Mouse (Mus musculus) limb, embryonic 13.5 days (tissue): ENCODE data around the gene Tmem107. TPM values are rescaled to one million over a fixed set of nuclear protein-coding genes. Genes with fewer than 3 reads are reported as not detected.

ENCODE experiments used
- ATAC-seq: fragments of 200-750 bp; cut with Nextera tagmentation; 2 replicates; pipeline ENCODE4 v1.8.0; 2017; ENCODE audit warnings: low read depth, moderate number of reproducible peaks, moderate TSS enrichment; ENCODE audit not compliant: low FRiP score
- H3K27ac ChIP-seq: fragments of 300-500 bp; sonication (generic); 2 replicates; pipeline ENCODE4 v1.5.1; 2015; ENCODE audit warnings: inconsistent platforms, mild to moderate bottlenecking, moderate library complexity
- H3K27me3 ChIP-seq: fragments of 300-500 bp; sonication (generic); 2 replicates; pipeline ENCODE4 v1.6.1; 2015; ENCODE audit warnings: mild to moderate bottlenecking, inconsistent platforms
- H3K36me3 ChIP-seq: fragments of 300-500 bp; sonication (generic); 2 replicates; pipeline ENCODE4 v1.6.1; 2015; ENCODE audit warnings: inconsistent platforms, mild to moderate bottlenecking, moderate library complexity
- H3K4me1 ChIP-seq: fragments of 300-500 bp; sonication (generic); 2 replicates; pipeline ENCODE4 v1.6.1; 2015; ENCODE audit warnings: inconsistent platforms
- H3K4me2 ChIP-seq: fragments of 300-500 bp; sonication (generic); replicated peaks from 2 replicates; pipeline ENCODE4 v1.6.1; 2015; ENCODE audit warnings: inconsistent platforms, mild to moderate bottlenecking, moderate library complexity
- H3K4me3 ChIP-seq: fragments of 300-500 bp; sonication (generic); 2 replicates; pipeline ENCODE4 v1.5.1; 2015; ENCODE audit warnings: moderate library complexity, mild to moderate bottlenecking, inconsistent platforms
- H3K9ac ChIP-seq: fragments of 300-500 bp; sonication (generic); 2 replicates; pipeline ENCODE4 v1.6.1; 2015; ENCODE audit warnings: mild to moderate bottlenecking, inconsistent platforms
- H3K9me3 ChIP-seq: fragments of 300-500 bp; sonication (generic); 2 replicates; pipeline ENCODE4 v1.6.1; 2016; ENCODE audit warnings: inconsistent platforms
- WGBS: fragments of 180-500 bp; shearing (Covaris S2); methylation state at CpG from one replicate; pipeline ENCODE4 v1.1.7; 2015; 5-methylcytosine and 5-hydroxymethylcytosine counted together
- polyA plus RNA-seq: library from polyadenylated mRNA; unstranded; fragments of >200 nt; fragmentation: Nextera tagmentation; extraction: Ambion mirVana; gene quantifications from 2 replicates; pipeline ENCODE4 v1.2.1, GENCODE M21; 2015

Tmem107 gene
- 46.4 and 52.0 TPM in 2 replicates for polyA plus RNA-seq

DNA sequence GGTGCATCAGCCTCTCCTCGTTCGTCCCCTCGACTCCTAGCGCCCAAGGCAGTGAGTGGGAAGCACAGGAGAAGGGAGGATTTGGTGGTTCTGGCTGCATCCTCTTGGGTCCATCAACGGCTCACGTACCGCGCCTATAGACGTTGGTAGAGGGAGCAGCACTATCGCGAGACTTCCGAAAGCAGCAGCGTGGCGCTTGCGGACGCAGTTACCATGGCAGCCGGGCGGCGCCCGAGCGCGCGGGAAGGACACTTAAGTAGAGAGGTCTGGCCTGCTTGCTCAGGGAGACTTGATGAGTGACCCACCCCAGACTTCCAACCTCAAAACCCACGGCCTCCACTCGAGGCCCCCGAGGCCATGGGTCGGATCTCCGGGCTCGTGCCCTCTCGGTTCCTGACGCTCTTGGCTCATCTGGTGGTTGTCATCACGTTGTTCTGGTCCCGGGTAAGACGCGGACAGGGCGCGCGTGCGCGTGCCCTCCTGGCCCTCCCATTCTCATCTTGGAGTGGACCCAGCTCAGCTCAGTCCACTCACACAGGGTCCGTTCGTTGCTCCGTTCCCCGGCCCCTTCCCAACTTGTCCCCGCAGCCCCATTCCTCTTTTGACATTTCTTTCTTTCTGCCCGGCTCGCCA lies at the start of gene Tmem107:
Tmem107 (plus strand) TSS at position 217 of the 633 bp plus-strand sequence.
- Histone ChIP-seq H3K27ac (peak within 1 kb of the TSS; percentile 93), H3K9ac (peak within 1 kb of the TSS; percentile 88), H3K27me3 (no peaks in the 10 kb centered on the region), H3K9me3 (no peaks in the 10 kb centered on the region), H3K4me2 (peak within 1 kb of the TSS; percentile 79), H3K4me3 (peak within 1 kb of the TSS; percentile 58), H3K36me3 (no peaks in the 10 kb centered on the region), H3K4me1 (peaks cover 34% of the 10 kb centered on the region)
- peak; percentile 91 for ATAC-seq
- under 1% methylated on average over 47 of the region's 47 CpGs for WGBS

DNA sequence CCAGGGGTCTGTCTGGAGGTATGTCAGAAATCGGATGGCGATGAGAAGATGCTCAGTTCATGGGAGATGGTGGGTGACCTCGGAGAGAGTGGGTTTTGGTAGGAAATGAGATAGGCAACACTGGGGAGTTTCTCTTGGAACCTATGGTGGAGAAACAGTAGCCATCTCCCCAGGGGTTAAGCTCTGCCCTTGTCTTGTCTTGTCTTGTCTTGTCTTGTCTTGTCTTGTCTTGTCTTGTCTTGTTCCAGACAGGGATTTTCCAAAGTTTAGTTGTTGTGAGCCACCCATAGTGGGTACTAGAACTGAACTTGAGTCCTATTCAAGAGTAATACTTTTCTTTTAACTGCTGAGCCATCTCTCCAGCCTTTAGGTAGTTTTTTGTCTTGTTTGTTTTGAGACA lies 44.0 kb upstream of the Tmem107 start:
- WGBS, result 83% methylated on average over 3 of the region's 3 CpGs
- no peak for ATAC-seq
- peaks cover 100% of the 10 kb centered on the region for H3K36me3 ChIP-seq

DNA sequence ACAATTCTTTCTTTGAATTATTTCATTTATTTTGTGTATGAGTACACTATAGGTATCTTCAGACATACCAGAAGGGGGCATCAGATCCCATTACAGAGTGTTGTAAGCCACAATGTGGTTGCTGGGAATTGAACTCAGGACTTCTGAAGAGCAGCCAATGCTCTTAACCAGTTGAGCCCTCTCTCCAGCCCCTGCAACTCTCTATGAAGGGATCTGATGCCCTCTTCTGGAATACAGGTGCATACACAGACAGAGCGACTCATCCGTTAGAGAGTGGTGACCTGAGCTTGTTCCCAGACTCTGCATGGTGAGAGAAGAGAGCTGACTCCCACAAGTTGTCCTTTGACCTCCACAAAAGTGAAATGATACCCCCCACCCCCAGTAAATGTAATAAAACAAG lies 41.8 kb upstream of the Tmem107 start:
- Histone ChIP-seq H3K9me3 (no peaks in the 10 kb centered on the region), H3K4me2 (no peak overlapping the region), H3K27ac (no peak overlapping the region), H3K4me1 (no peaks in the 10 kb centered on the region), H3K36me3 (peaks cover 99% of the 10 kb centered on the region), H3K27me3 (no peaks in the 10 kb centered on the region), H3K4me3 (no peak overlapping the region), H3K9ac (no peak overlapping the region)
- 79% methylated on average over 2 of the region's 2 CpGs for WGBS
- no peak for ATAC-seq

More for the DNA sequence above, 44.0 kb upstream of the Tmem107 start:
- Histone ChIP-seq H3K9ac (no peak overlapping the region), H3K4me2 (no peak overlapping the region), H3K9me3 (no peaks in the 10 kb centered on the region), H3K4me1 (no peaks in the 10 kb centered on the region), H3K4me3 (no peak overlapping the region), H3K27me3 (no peaks in the 10 kb centered on the region), H3K27ac (no peak overlapping the region)

DNA sequence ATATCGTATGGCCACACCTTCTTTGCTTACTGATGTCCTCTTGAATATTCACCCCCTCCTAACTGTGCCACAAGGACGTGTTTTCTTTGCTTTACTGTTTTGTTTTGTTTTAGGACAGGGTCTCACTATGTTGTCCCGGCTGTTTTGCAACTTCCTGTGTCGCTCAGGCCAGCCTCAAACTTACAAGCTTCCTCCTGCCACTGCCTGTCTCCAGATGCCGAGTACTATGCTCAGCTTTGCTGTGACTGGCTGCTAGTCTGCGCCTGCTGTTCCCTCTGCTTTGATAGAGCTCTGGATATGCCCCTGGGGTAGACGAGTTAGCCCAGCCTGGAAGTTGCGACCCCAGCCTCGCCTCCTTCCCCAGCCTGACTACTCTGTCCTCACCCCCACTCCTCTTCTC lies 37.1 kb upstream of the Tmem107 start:
- Histone ChIP-seq H3K4me2 (no peak overlapping the region), H3K4me1 (peaks cover 15% of the 10 kb centered on the region), H3K4me3 (no peak overlapping the region), H3K36me3 (peaks cover 75% of the 10 kb centered on the region), H3K27me3 (no peaks in the 10 kb centered on the region), H3K9me3 (no peaks in the 10 kb centered on the region), H3K27ac (no peak overlapping the region), H3K9ac (no peak overlapping the region)
- WGBS, result 70% methylated on average over 9 of the region's 9 CpGs
- ATAC-seq, result no peak

DNA sequence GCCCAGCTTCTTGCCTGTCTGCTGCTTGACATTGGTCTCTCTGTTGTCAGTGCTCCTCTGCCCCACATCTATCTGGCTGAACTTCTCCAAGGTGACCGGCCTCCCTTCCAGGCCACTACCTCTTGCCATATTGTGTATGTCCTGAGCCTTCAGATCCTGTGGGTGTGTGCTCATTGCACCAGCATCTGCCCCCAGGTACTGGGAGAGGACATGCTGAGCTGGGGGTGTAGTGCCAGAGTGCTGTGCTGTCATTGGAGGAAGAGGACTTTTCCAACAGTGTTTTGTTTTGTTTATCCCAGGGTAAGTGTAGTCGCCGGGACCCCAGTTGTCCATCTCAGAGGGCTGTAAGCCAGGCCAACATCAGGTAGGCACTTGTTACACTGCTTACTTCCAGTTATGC lies 36.0 kb upstream of the Tmem107 start:
- H3K36me3 ChIP-seq, result peaks cover 65% of the 10 kb centered on the region
- 91% methylated on average over 3 of the region's 3 CpGs for WGBS

DNA sequence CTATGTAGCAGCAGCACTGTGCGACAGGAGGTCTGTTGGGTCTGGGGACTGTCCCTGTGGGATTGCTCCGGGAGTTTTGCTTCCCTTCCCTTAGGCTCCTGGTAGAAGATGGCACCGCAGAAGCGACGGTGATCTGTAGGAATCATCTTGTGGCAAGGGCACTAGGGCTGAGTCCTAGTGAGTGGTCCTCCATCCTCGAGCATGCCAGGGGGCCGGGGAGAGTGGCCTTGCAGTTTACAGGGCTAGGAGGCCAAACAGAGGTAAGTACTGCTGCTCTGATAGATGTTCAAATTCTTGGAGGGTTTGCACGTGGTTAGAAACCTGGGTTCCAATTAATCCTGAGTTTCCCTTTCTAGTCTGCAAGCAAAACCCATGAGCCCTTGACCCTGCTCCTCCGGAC lies 35.2 kb upstream of the Tmem107 start:
- peaks cover 25% of the 10 kb centered on the region for H3K4me1 ChIP-seq
- H3K9ac ChIP-seq, result no peak overlapping the region
- H3K9me3 ChIP-seq, result no peaks in the 10 kb centered on the region
- H3K27me3 ChIP-seq, result no peaks in the 10 kb centered on the region
- H3K4me2 ChIP-seq, result peak overlapping the region; percentile 72; the same call in 1 of the 2 replicates
- ATAC-seq, result no peak
- peak overlapping the region; percentile 3; the same call in 1 of the 2 replicates for H3K4me3 ChIP-seq
- H3K36me3 ChIP-seq, result peaks cover 57% of the 10 kb centered on the region
- 83% methylated on average over 9 of the region's 9 CpGs for WGBS
- H3K27ac ChIP-seq, result peak overlapping the region; percentile 1; the same call in 1 of the 2 replicates

More for the DNA sequence above, 36.0 kb upstream of the Tmem107 start:
- peaks cover 25% of the 10 kb centered on the region for H3K4me1 ChIP-seq
- no peaks in the 10 kb centered on the region for H3K27me3 ChIP-seq
- no peak overlapping the region for H3K9ac ChIP-seq
- H3K4me3 ChIP-seq, result no peak overlapping the region
- H3K27ac ChIP-seq, result no peak overlapping the region
- H3K9me3 ChIP-seq, result no peaks in the 10 kb centered on the region
- no peak overlapping the region for H3K4me2 ChIP-seq
- no peak for ATAC-seq

DNA sequence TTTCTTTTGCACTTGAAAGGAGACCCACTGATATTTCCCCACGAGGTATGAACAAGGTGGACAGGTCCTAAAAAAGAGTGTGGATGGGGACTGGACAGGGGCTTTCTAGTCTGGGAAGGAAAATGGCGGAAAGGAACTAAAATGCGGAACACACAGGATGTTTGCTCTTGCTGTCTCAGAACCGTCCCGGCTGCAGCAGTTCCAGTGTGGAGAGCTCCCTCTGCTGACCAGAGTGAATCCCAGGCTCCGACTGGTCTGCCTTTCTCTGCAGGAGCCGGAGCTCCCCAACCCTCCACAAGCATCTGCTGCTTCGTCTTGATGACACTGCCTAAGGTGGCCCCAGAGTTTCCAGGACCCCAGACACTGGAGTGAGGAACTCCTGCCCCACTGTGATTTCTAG lies 34.8 kb upstream of the Tmem107 start:
- peaks cover 52% of the 10 kb centered on the region for H3K36me3 ChIP-seq
- peaks cover 25% of the 10 kb centered on the region for H3K4me1 ChIP-seq
- no peak overlapping the region for H3K9ac ChIP-seq
- H3K4me2 ChIP-seq, result peak overlapping the region; percentile 72
- ATAC-seq, result no peak
- 7% methylated on average over 8 of the region's 8 CpGs for WGBS
- peak overlapping the region; percentile 3; the same call in 1 of the 2 replicates for H3K4me3 ChIP-seq
- no peaks in the 10 kb centered on the region for H3K27me3 ChIP-seq
- peak overlapping the region; percentile 1; the same call in 1 of the 2 replicates for H3K27ac ChIP-seq
- H3K9me3 ChIP-seq, result no peaks in the 10 kb centered on the region

DNA sequence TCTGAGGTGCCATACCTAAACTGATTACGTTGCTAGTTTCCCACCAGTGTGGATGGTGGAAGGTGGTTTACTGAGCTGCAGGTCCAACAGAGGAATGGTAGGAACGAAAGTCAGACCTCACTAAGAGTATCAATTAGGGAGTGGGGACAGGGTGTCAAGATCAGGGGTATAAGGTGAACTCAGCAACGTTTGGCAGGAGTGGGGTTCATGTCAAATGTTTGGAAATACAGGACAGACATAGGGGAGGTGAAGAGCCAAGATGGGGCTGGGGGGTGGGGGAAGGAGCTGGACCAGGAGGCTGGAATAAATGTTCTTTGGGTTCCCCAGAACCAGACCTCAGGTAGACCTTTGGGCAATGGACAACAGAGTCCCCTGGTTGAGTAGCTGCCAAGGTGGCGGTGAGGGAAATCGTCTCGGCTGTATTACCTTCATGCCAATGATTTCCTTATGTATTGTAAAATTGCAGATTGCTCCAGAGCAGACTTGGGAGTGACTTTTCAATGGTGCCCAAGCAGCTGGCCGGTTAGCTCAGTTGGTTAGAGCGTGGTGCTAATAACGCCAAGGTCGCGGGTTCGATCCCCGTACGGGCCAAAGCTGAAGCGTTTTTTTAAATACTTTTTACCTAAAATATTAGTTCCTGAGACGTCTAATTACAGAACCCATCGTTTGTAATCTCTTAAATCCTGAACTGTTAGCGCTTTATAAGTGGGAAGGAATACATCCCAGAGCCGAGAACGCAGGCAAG lies 33.9 kb upstream of the Tmem107 start:
- WGBS, result 8% methylated on average over 20 of the region's 20 CpGs
- peak overlapping the region; percentile 86; the same call in 1 of the 2 replicates for H3K27ac ChIP-seq
- H3K4me2 ChIP-seq, result peak overlapping the region; percentile 72
- peak overlapping the region; percentile 82 for H3K9ac ChIP-seq
- H3K27me3 ChIP-seq, result no peaks in the 10 kb centered on the region
- peaks cover 44% of the 10 kb centered on the region for H3K36me3 ChIP-seq
- H3K4me3 ChIP-seq, result peak overlapping the region; percentile 75
- ATAC-seq, result no peak
- H3K9me3 ChIP-seq, result no peaks in the 10 kb centered on the region
- peaks cover 25% of the 10 kb centered on the region for H3K4me1 ChIP-seq

DNA sequence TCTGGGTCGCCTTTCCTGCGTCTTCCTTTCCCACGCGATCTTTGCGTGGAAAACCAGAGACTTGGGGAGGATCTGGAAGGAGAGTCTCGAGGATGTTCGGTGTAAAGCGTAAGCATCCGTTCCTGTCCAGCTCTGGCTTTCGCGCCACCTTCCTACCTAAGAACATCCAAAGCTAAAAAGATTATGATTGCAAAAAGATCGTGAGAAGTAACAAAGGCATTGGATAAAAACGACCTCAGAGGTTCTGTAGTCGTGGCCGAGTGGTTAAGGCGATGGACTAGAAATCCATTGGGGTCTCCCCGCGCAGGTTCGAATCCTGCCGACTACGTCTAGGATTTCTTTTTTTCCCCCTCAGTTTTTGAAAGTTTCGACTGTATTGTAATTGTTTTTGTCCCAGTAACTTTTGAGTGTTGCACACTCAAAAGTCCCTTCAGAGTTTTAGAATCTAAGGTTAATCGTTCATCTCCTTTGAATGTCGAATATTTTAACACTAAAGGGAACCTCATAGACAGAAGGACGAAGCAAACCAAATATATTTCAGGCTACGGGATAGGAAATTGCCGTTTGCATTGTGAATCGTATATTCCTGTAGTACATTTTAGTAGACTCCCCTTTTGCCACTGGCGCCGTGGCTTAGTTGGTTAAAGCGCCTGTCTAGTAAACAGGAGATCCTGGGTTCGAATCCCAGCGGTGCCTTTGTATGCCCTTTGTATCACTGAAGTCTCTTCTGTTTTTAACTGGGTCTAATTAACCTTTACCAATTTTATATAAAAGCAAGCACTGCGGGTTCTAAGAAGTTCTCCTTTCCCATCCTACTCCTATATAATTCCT lies 33.2 kb upstream of the Tmem107 start:
- H3K4me3 ChIP-seq, result peak overlapping the region; percentile 75
- H3K4me1 ChIP-seq, result peaks cover 25% of the 10 kb centered on the region
- H3K9ac ChIP-seq, result peak overlapping the region; percentile 82
- H3K4me2 ChIP-seq, result peak overlapping the region; percentile 72
- no peaks in the 10 kb centered on the region for H3K27me3 ChIP-seq
- H3K9me3 ChIP-seq, result no peaks in the 10 kb centered on the region
- under 1% methylated on average over 34 of the region's 34 CpGs for WGBS
- peaks cover 38% of the 10 kb centered on the region for H3K36me3 ChIP-seq
- H3K27ac ChIP-seq, result peak overlapping the region; percentile 86; the same call in 1 of the 2 replicates
- peak; percentile 26; the same call in 1 of the 2 replicates for ATAC-seq

DNA sequence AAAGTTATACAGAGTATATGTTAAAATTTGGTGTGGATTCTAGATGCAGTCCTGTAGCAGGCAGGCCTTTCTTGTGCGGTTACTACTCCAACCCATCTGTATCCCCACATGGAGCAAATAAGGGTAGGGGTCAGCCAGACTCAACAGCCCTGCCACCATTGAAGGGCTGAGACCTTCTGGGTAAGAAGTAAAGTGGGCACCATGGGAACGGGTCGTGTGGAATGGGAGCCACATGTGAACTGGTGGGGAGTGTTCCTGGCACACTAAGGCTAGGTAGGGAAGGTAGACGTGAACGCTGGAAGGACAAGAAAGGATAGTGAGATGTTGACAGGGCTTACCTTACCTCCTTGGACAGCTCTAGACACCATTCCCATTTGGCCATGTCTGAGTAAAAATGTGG lies 32.4 kb upstream of the Tmem107 start:
- Histone ChIP-seq H3K27ac (no peak overlapping the region), H3K36me3 (peaks cover 31% of the 10 kb centered on the region), H3K4me3 (peak overlapping the region; percentile 10; the same call in 1 of the 2 replicates), H3K9ac (no peak overlapping the region), H3K4me1 (peaks cover 25% of the 10 kb centered on the region), H3K9me3 (no peaks in the 10 kb centered on the region), H3K4me2 (peak overlapping the region; percentile 72), H3K27me3 (no peaks in the 10 kb centered on the region)
- 70% methylated on average over 5 of the region's 5 CpGs for WGBS
- no peak for ATAC-seq

DNA sequence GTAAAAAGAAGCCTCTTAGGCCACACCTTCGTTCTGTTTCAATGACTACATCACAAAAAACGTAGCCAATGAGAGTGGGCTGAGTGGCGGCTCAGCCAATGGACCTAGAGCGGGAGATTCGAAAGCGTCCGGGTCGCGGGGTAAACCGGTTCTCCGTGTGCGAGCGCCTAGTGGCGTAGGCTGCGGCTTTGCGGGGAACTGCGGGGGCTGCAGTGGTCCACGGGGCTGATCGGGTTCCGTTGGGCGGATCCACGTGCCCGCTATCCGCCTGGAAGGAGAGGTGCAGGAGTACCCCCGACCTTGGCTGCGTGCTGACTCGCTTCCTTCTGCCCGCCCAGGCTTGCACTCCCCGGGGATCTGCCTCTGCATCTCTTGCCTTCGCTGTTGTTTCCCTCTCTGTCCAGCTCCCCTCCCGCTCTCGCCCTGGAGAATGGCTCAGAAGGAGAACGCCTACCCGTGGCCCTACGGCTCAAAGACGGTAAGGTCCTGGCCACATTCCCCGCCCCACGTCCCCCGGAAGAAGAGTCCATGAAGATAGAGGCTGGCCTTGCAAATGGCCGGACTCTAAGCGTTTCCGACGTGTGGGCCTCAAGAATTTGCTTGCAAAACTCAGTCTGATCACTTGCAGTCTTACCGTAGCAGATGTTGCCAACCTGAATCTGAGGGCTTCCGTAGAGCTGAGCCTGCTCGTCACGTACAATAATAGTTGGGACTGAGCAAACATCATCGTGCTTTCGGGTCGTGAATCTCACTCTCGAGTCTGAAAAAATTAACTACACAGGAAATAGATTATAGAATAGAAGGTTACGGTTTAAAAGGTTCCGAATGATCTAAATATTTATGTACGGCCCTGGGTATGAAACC lies 24.8 kb upstream of the Tmem107 start, which contains the start of gene Aurkb:
Aurkb (plus strand) TSS at position 117 of the 864 bp plus-strand sequence.
- peak; percentile 78 for ATAC-seq
- no peaks in the 10 kb centered on the region for H3K27me3 ChIP-seq
- peak within 1 kb of the TSS; percentile 86 for H3K9ac ChIP-seq
- peaks cover 32% of the 10 kb centered on the region for H3K36me3 ChIP-seq
- peaks cover 32% of the 10 kb centered on the region for H3K4me1 ChIP-seq
- under 1% methylated on average over 54 of the region's 54 CpGs for WGBS
- H3K4me2 ChIP-seq, result peak within 1 kb of the TSS; percentile 93
- peak within 1 kb of the TSS; percentile 82 for H3K27ac ChIP-seq
- no peaks in the 10 kb centered on the region for H3K9me3 ChIP-seq
- peak within 1 kb of the TSS; percentile 84 for H3K4me3 ChIP-seq
